Mouse (Mus musculus) erythroblast, embryonic 14.5 days (primary cell): ENCODE measurements around the gene Saysd1.

Experiments
- GATA1 ChIP-seq: IDR thresholded peaks from 2 replicates; pipeline ENCODE4 v1.6.1; 2012; ENCODE audit warnings: low read length, inconsistent platforms, mixed read lengths
- TAL1 ChIP-seq: IDR thresholded peaks from 3 replicates; pipeline ENCODE4 v1.6.1; 2012; ENCODE audit warnings: low read length, inconsistent platforms, mixed read lengths

- TF ChIP-seq GATA1: no peak
- TF ChIP-seq TAL1: no peak
Measured at GRCm38 (mm10) chr14:20178593-20178992, 40.3 kb upstream of the Saysd1 start.
